Mouse (Mus musculus) lung, postnatal 0 days (tissue): ENCODE data around the gene Sav1. TPM values are rescaled to one million over a fixed set of nuclear protein-coding genes. Genes with fewer than 3 reads are reported as not detected.

Experiments
- ATAC-seq: fragments of 200-750 bp; cut with Nextera tagmentation; 2 replicates; pipeline ENCODE4 v1.8.0; 2017; ENCODE audit warnings: moderate library complexity
- DNase-seq: peaks from one replicate; pipeline ENCODE4 v3.0.0-alpha.2; 2016; ENCODE audit warnings: low spot score
- H3K27ac ChIP-seq: fragments of 300-500 bp; sonication (generic); 2 replicates; pipeline ENCODE4 v1.5.1; 2014; ENCODE audit warnings: antibody characterized with exemption, mild to moderate bottlenecking, low read length, mixed read lengths
- H3K27me3 ChIP-seq: fragments of 300-500 bp; sonication (generic); replicated peaks from 2 replicates; pipeline ENCODE4 v1.6.1; 2014; ENCODE audit warnings: low read length, mixed read lengths; ENCODE audit not compliant: insufficient read depth
- H3K36me3 ChIP-seq: fragments of 300-500 bp; sonication (generic); 2 replicates; pipeline ENCODE4 v1.6.1; 2014; ENCODE audit warnings: low read length, mixed read lengths; ENCODE audit not compliant: insufficient read depth
- H3K4me1 ChIP-seq: fragments of 300-500 bp; sonication (generic); 2 replicates; pipeline ENCODE4 v1.6.1; 2014; ENCODE audit warnings: antibody characterized with exemption, low read depth, low read length, mixed read lengths; ENCODE audit not compliant: insufficient read depth
- H3K4me2 ChIP-seq: fragments of 300-500 bp; sonication (generic); replicated peaks from 2 replicates; pipeline ENCODE4 v1.6.1; 2014; ENCODE audit warnings: low read depth, mild to moderate bottlenecking, low read length, moderate library complexity, mixed read lengths
- H3K4me3 ChIP-seq: fragments of 300-500 bp; sonication (generic); 2 replicates; pipeline ENCODE4 v1.5.1; 2014; ENCODE audit warnings: low read depth, low read length
- H3K9ac ChIP-seq: fragments of 300-500 bp; sonication (generic); replicated peaks from 2 replicates; pipeline ENCODE4 v1.6.1; 2014; ENCODE audit warnings: low read depth, mild to moderate bottlenecking
- H3K9me3 ChIP-seq: fragments of 300-500 bp; sonication (generic); 2 replicates; pipeline ENCODE4 v1.6.1; 2016; ENCODE audit warnings: low read length, mixed read lengths
- CTCF ChIP-seq: IDR thresholded peaks from 2 replicates; pipeline ENCODE4 v1.5.1; 2016; ENCODE audit warnings: antibody characterized with exemption, mild to moderate bottlenecking
- EP300 ChIP-seq: IDR thresholded peaks from 2 replicates; pipeline ENCODE4 v1.6.1; 2016; ENCODE audit warnings: antibody characterized with exemption, mild to moderate bottlenecking, control low read depth
- WGBS: fragments of 180-500 bp; shearing (Covaris S2); extraction: QIAGEN DNeasy Blood & Tissue Kit; methylation state at CpG from one replicate; pipeline ENCODE4 v1.1.7; 2014; 5-methylcytosine and 5-hydroxymethylcytosine counted together
- polyA plus RNA-seq: library from polyadenylated mRNA; unstranded; fragments of >200 nt; fragmentation: Nextera tagmentation; extraction: Ambion mirVana; gene quantifications from 2 replicates; pipeline ENCODE4 v1.2.1, GENCODE M21; 2015

Gene Sav1
- polyA plus RNA-seq, 1 experiment from 2014 or later = 10.7 TPM

- Histone ChIP-seq H3K27ac (no peak overlapping the region), H3K9ac (no peak overlapping the region), H3K4me3 (no peak overlapping the region), H3K27me3 (no peaks in the 10 kb centered on the region), H3K9me3 (no peaks in the 10 kb centered on the region), H3K4me2 (no peak overlapping the region), H3K4me1 (no peaks in the 10 kb centered on the region; the same call in 1 of the 2 replicates), H3K36me3 (no peaks in the 10 kb centered on the region)
- TF ChIP-seq EP300 (no peak), CTCF (no peak)
- WGBS = 77% methylated on average over 5 of the region's 5 CpGs
- no peak for DNase-seq
- no peak for ATAC-seq
Measured at GRCm38 (mm10) chr12:69945861-69946260, 40.9 kb downstream of the Sav1 start.

DNA sequence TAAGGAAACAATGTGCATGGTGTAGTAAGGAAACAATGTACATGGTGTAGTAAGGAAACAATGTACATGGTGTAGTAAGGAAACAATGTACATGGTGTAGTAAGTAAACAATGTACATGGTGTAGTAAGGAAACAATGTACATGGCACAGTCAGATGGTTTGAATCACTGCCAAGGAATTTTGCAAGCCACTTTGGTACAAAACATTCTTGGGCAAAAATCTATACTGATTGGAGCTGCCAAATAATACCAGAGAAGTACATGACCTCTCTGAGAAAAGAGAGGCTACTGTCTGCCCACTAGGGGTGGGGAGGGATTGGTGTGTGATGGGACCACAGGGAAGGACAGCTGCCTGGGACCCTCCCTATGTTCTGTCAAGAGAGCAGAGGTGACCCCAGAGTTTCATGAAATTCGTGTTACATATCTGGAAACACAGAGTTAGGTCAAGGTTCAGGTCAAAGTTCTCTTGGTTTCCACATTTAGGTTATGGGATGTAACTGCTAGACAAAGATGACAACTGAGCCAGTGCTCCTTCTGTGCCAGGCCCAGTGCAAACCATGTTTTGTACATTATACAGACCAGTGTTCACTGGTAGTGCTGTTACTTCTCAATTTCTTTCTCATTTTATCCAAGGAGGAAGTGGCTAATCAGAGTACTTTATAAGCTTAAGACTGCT lies 45.0 kb downstream of the Sav1 start:
- Histone ChIP-seq H3K4me2 (no peak overlapping the region), H3K36me3 (no peaks in the 10 kb centered on the region), H3K27me3 (no peaks in the 10 kb centered on the region), H3K27ac (no peak overlapping the region), H3K4me1 (no peaks in the 10 kb centered on the region; the same call in 1 of the 2 replicates), H3K9ac (no peak overlapping the region), H3K9me3 (no peaks in the 10 kb centered on the region), H3K4me3 (no peak overlapping the region)
- DNase-seq (no peak), ATAC-seq (no peak)
- TF ChIP-seq CTCF (no peak), EP300 (no peak)
- 41% methylated on average over 1 of the region's 1 CpGs for WGBS

GRCm38 (mm10) chr12:69939291-69939690 lies 47.5 kb downstream of the Sav1 start:
- Histone ChIP-seq H3K9me3 (no peaks in the 10 kb centered on the region), H3K36me3 (no peaks in the 10 kb centered on the region), H3K4me1 (no peaks in the 10 kb centered on the region; the same call in 1 of the 2 replicates), H3K4me3 (no peak overlapping the region), H3K27me3 (no peaks in the 10 kb centered on the region), H3K9ac (no peak overlapping the region), H3K27ac (no peak overlapping the region), H3K4me2 (no peak overlapping the region)
- TF ChIP-seq EP300 (no peak), CTCF (peak; percentile 13; the same call in 1 of the 2 replicates)
- 64% methylated on average over 2 of the region's 2 CpGs for WGBS
- DNase-seq (no peak), ATAC-seq (no peak)

- Histone ChIP-seq H3K27me3 (no peaks in the 10 kb centered on the region), H3K27ac (no peak overlapping the region), H3K36me3 (no peaks in the 10 kb centered on the region), H3K4me3 (no peak overlapping the region), H3K4me2 (no peak overlapping the region), H3K9me3 (no peaks in the 10 kb centered on the region), H3K4me1 (no peaks in the 10 kb centered on the region; the same call in 1 of the 2 replicates), H3K9ac (no peak overlapping the region)
- ATAC-seq = no peak
- no peak for DNase-seq
- no peak for TF ChIP-seq CTCF
- TF ChIP-seq EP300 = no peak
- WGBS = 60% methylated on average over 5 of the region's 5 CpGs
Measured at GRCm38 (mm10) chr12:69937731-69938130, 49.1 kb downstream of the Sav1 start.

GRCm38 (mm10) chr12:69926716-69927115 lies 60.1 kb downstream of the Sav1 start:
- no peak overlapping the region for H3K4me3 ChIP-seq
- DNase-seq = no peak
- H3K9ac ChIP-seq = no peak overlapping the region

GRCm38 (mm10) chr12:69924012-69924411 lies 62.8 kb downstream of the Sav1 start:
- Histone ChIP-seq H3K9me3 (no peaks in the 10 kb centered on the region), H3K9ac (no peak overlapping the region), H3K27ac (no peak overlapping the region), H3K27me3 (no peaks in the 10 kb centered on the region), H3K36me3 (no peaks in the 10 kb centered on the region), H3K4me2 (no peak overlapping the region), H3K4me1 (no peaks in the 10 kb centered on the region), H3K4me3 (no peak overlapping the region)
- DNase-seq (peak; percentile 70), ATAC-seq (no peak)
- WGBS = 10% methylated on average over 5 of the region's 5 CpGs
- peak; percentile 81 for TF ChIP-seq CTCF
- TF ChIP-seq EP300 = no peak

More at GRCm38 (mm10) chr12:69926716-69927115, 60.1 kb downstream of the Sav1 start:
- Histone ChIP-seq H3K27me3 (no peaks in the 10 kb centered on the region), H3K4me1 (no peaks in the 10 kb centered on the region), H3K9me3 (no peaks in the 10 kb centered on the region), H3K4me2 (no peak overlapping the region), H3K36me3 (no peaks in the 10 kb centered on the region), H3K27ac (no peak overlapping the region)
- no peak for ATAC-seq
- 46% methylated on average over 7 of the region's 7 CpGs for WGBS
- no peak for TF ChIP-seq CTCF
- TF ChIP-seq EP300 = no peak
